Mouse (Mus musculus): ENCODE measurements around the gene Fam241b.
A peak's percentile ranks its signal among the peaks of the same experiment; 100 is the strongest.

Fam241b gene

DNA sequence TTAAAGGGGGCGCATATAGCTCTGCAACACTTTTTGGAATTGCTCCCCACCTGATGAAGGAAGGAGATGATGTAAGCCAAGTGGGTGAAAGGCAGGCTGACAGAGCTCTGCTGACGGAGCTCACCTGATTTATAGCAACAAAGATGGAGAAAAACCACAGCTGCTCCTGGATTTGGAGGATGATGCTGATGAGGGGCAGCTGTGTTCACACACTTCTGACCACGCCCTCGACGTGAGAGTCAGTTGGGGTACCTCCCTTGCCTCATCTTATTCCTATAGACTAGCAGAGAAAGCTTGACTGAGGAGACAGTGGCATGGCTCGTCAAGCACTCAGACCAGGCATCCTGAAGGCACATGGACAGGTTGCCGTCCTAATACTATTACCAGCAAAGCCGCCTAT is at the start of gene Fam241b:
Gene Fam241b, minus strand, starts transcription at position 101 of the 400 bp plus-strand sequence.
- no peak for DNase-seq (ENCODE audit: low read depth, low spot score)

DNA sequence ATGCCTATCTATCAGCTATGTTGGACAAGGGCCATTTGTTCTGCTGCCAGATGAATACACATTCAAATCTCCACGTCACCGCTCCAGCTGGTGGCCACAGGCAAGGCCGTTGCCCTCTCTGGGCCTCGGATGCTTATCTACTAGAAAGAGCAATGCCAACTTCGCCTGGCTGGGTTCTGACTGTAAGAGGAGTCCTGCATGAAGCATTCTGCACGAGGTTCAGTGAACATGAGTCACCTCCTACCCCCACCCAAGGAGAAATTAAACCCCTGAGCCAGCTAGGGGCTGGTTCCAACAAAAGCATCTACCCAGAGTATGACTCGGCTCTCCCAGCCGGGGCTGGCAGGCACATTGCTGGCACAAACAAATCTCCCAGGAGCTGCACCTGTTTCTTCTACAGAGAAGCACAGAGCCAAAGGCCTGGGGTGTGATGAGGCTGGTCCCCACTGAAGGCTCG is 49.0 kb upstream of the Fam241b start:
- peak; percentile 93 for DNase-seq (ENCODE audit: low read depth, low spot score)

- DNase-seq (ENCODE audit: low read depth, low spot score) = no peak
Measured at GRCm38 (mm10) chr10:62190821-62191220, 47.1 kb upstream of the Fam241b start.

DNA sequence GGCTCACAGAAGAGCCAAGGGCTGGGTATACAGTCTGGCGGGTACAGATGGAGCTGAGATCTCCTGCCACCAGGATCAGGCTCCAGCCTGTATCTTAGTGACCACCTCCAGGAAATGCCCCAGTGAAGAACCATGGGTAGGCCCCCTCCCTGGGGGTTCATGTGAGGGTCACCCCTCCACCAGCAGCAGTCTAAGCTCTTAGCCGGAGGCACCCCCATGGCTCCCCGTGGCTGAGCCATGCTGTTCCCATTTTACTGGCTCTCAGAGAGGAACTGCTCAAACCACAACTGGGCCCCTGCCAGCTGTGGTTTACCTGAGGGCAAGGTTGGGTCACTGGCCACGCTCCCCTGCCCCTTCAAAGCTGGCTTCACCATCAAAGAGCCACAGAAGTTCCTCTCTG is 46.2 kb upstream of the Fam241b start:
- DNase-seq (ENCODE audit: low read depth, low spot score) = no peak

DNA sequence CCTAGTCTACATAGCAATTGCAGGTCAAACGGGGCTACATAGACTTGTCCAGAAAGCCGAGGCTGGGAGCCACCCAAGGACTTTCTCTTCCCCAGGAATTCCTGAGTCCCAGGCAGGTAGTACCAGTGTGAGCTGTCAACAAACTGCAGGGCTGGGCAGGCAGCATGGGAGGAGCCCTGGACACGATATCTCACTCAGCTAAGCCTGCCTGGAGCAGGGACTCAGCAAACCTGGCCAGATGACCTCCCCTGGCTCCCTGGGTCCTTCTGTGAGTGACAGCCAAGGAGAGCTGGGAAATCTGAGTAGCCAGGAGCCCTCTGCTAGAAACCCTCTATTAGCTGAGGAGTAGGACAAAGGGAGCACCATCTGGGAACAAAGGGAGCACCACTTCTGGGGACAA is 45.6 kb upstream of the Fam241b start:
- DNase-seq (ENCODE audit: low read depth, low spot score) = peak; percentile 77

GRCm38 (mm10) chr10:62186882-62187281 is 43.2 kb upstream of the Fam241b start:
- DNase-seq (ENCODE audit: low read depth, low spot score) = peak; percentile 62

DNA sequence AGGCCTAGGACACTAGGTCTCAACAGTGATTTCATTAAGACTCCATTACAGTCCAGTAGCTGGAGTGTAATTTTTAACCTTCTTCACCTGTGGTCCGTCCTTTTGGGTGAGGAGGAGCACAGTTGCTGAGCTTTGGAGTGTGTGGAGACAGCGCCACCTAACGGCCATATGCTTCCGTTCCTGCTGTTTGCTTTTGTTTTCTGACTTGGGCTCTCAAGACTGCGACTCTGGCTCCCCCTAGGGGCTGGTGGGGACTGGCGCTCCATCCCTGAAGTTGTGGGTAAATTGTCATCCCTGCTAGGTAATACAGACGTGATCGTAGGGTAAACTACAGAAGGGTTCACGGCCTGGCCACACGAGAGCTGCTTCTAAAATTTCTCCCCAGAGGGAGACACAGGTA is 39.3 kb upstream of the Fam241b start:
- peak; percentile 87 for DNase-seq (ENCODE audit: low read depth, low spot score)

- DNase-seq (ENCODE audit: low read depth, low spot score) = no peak
Measured at GRCm38 (mm10) chr10:62182471-62183014, 38.8 kb upstream of the Fam241b start.

GRCm38 (mm10) chr10:62181701-62182100 is 38.0 kb upstream of the Fam241b start:
- no peak for DNase-seq (ENCODE audit: low read depth, low spot score)

DNA sequence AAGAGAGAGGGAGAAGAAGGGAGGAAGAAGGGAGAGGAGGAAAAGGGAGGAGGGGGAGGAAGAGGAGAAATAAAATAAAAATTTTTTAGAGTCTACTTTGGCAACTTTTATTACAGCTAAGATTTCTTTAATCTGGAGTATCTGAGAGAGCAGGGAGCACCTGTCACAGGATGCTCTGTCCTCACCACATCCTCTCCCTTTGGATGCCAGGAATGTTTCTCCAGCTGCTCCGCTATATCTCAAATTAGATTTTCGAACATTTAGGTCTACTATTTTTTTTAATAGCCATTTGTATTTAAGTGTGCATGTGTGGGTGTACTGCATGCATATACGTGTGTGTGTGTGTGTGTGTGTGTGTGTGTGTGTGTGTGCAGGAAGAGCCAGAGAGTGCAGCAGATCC is 36.2 kb upstream of the Fam241b start:
- no peak for DNase-seq (ENCODE audit: low read depth, low spot score)

DNA sequence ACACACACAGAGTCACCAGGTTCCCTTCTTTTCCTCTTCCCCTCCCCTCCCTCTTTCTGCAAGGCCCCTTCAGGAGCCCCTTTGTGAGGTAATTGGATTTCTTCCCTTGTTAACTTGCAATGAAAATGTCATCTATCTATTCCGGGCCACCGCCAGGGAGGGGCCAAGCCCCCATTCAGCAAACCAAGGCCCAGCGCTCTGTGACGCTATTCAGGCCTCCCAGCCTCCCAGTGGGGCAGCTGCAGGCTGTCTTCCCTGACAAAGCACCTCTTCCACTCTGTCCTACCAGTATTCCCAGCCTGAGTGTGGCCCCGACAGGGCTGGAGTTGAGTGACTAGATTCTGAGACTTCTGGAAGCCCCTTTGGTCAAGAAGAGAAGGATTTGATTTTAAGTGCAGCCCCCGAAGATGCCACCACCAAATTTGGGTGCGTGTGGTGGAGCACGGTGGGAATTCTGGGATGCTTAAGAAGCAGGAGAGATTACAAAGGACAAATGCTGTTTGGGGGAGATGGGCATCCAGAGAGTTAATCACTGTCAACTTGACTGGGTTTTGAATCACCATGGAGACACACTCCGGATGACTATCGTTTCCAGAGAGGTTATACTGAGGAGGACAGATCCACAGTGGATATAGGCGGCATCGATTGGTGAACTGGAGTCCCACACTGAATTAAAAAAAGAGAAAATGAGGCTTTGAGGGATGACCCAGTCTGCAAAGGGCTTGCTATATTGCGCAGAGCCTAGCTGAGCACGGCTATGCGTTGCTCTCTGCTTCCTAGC is 31.0 kb upstream of the Fam241b start:
- no peak for DNase-seq (ENCODE audit: low read depth, low spot score)

DNA sequence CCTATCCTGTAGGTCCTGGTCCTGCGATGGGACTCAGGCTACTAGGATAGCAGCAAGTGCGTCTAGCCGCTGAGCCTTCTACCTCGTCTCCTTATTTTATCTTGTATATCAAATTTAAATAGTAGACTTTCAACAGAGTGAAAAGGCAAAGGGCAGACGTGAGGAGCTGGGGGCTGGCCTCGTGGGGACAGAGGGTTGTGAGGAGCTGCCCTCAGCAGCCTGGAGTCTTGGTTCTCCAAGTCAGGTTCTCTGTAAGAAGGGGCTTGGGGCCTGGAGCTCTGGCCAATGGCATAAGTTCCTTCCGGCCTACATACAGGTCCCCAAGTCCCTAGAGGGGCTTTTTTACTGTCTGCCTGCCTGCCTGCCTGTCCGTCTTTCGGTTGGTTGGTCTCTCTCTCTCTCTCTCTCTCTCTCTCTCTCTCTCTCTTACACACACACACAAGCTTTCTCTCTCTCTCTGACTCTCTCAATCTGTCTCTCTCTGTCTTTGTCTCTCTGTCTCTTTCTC is 30.3 kb upstream of the Fam241b start:
- DNase-seq (ENCODE audit: low read depth, low spot score) = no peak

- no peak for DNase-seq (ENCODE audit: low read depth, low spot score)
Measured at GRCm38 (mm10) chr10:62172841-62173553, 29.3 kb upstream of the Fam241b start.

- no peak for DNase-seq (ENCODE audit: low read depth, low spot score)
Measured at GRCm38 (mm10) chr10:62162410-62162809, 18.7 kb upstream of the Fam241b start.

GRCm38 (mm10) chr10:62149929-62150328 is 6.2 kb upstream of the Fam241b start:
- DNase-seq (ENCODE audit: low read depth, low spot score) = no peak

GRCm38 (mm10) chr10:62147466-62148248 is 3.9 kb upstream of the Fam241b start:
- DNase-seq (ENCODE audit: low read depth, low spot score) = no peak

DNA sequence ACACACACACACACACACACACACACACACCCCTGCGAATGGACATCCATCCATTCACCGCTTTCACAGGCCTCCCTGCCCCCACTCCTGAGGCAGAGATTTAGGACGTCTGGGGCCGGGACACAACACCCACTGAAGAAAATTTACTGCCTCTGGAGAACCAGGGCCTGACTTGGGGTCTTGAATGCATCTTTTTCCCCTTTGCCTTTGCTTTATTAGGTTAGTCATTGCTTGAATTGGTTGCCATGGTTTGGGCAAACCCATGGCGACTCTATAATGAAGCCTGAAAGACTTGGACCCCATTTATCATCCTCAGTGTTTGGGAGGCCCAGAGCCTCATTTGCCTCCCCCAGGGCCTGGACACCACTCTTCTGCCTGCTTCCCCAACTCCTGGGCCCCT is 2.2 kb upstream of the Fam241b start:
- no peak for DNase-seq (ENCODE audit: low read depth, low spot score)

- no peak for DNase-seq (ENCODE audit: low read depth, low spot score)
Measured at GRCm38 (mm10) chr10:62138040-62138439, 5.7 kb downstream of the Fam241b start.

GRCm38 (mm10) chr10:62137150-62137549 is 6.6 kb downstream of the Fam241b start:
- DNase-seq (ENCODE audit: low read depth, low spot score) = no peak

GRCm38 (mm10) chr10:62135696-62136470 is 7.8 kb downstream of the Fam241b start:
- DNase-seq (ENCODE audit: low read depth, low spot score) = no peak

Measured in skeletal muscle tissue, adult 2 months (tissue).